Mouse (Mus musculus): Measurements from ENCODE around the gene Rae1.

Rae1 gene

GRCm38 (mm10) chr2:173027169-173027823, 27.4 kb downstream of the Rae1 start:
- DNase-seq (ENCODE audit: low read depth, low spot score), result no peak

GRCm38 (mm10) chr2:173027824-173028495, 28.0 kb downstream of the Rae1 start:
- no peak for DNase-seq (ENCODE audit: low read depth, low spot score)

- no peak for DNase-seq (ENCODE audit: low read depth, low spot score)
Observed at GRCm38 (mm10) chr2:173028508-173029031, 28.7 kb downstream of the Rae1 start.

DNA sequence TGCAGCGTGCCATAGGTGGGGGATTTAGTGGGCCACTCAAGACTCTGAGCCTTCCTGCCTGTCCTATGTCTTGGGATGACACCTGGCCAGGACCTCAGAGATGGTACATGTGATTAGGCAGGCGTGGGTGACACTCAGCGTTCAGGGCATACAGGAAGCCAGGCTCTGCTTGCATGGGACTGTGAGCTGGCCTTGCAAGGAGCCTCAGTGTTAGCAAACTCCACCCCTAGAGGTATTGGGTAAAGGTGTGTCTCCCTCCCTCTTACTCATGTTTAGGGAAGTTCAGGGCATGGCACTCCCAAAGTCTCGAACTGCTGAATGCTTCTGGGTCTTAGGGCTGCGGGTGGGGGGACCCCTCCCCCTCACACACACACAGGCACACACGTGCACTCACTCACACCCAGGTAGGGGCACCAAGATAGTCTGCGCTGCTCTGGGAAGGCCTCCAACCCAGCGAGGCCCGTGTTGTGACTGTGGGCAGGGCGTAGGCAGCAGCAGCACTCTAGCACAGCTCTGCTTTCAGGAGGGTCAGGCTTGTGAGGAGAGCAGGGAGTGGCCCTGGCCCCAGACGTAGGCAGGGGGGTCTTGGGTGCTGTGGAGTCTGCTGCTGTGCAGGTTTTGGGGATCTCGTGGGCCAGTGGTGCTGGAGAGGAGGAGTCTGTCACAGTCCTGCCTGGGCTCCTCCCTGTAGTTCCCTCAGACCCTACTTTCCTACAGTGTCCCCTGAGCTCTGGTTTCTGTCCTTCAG, 30.8 kb downstream of the Rae1 start:
- no peak for DNase-seq (ENCODE audit: low read depth, low spot score)

GRCm38 (mm10) chr2:173033531-173033930, 33.6 kb downstream of the Rae1 start:
- no peak for DNase-seq (ENCODE audit: low read depth, low spot score)

DNA sequence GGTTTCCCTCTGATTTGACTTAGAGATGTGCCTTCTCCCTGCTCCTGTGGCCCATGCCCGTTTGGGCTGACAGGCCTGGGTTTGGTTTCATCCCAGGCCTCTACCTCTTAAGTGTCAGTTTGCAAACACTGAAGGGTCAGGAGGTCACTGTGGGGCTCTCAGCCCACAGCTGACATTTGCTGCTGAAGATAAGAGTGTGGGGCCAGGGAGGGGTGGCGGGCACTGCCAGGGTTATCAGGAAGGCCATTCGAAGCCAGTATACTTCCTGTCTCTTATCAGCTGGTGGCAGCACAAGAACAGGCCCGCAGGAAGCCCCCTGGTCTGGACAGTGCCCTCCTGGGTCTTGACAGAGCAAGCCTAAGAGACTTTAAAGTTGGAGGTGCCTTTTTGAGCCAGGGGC, 35.1 kb downstream of the Rae1 start:
- DNase-seq (ENCODE audit: low read depth, low spot score), result peak; percentile 79

- no peak for DNase-seq (ENCODE audit: low read depth, low spot score)
Observed at GRCm38 (mm10) chr2:173035653-173036052, 35.7 kb downstream of the Rae1 start.

DNA sequence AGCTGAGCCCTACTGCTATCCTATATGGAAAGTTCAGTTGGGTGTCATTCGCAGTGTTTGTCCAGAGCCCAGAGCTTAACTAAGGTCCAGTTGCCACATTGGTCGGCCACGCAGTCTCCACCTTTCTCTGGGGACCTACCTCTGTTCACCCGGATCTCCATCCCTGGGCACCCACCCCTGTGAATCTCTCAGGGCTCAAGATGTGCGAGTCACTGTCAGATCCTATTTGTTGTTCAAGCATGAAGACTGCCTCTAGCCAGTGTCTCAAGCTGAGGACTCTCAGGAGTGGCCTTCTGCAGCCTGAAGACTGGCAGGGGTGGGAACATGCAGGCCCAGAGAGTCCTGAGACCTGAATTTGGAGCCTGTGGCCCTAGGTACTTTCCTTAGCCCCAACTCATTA, 36.1 kb downstream of the Rae1 start:
- no peak for DNase-seq (ENCODE audit: low read depth, low spot score)

DNA sequence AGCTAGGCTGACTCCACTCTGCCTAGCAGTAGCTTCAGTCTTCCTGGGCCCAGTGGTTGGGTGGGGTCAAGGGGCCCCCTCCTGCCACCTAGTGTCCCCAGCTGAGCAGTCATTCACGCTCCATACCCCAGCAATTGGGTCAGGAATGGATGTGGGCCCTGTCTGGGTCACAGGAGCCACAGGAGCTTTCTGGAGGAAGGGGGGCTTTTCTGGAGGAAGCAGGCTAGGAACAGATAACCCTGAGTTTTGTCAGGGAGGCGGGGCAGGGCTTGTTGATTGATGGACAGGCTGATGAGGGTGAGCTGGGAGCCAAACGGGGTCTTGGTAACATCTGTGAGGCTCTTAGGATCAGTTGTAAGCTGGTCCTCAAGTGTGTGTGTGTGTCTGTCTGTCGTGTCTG, 36.7 kb downstream of the Rae1 start:
- no peak for DNase-seq (ENCODE audit: low read depth, low spot score)

GRCm38 (mm10) chr2:173037347-173037746, 37.4 kb downstream of the Rae1 start:
- DNase-seq (ENCODE audit: low read depth, low spot score), result no peak

DNA sequence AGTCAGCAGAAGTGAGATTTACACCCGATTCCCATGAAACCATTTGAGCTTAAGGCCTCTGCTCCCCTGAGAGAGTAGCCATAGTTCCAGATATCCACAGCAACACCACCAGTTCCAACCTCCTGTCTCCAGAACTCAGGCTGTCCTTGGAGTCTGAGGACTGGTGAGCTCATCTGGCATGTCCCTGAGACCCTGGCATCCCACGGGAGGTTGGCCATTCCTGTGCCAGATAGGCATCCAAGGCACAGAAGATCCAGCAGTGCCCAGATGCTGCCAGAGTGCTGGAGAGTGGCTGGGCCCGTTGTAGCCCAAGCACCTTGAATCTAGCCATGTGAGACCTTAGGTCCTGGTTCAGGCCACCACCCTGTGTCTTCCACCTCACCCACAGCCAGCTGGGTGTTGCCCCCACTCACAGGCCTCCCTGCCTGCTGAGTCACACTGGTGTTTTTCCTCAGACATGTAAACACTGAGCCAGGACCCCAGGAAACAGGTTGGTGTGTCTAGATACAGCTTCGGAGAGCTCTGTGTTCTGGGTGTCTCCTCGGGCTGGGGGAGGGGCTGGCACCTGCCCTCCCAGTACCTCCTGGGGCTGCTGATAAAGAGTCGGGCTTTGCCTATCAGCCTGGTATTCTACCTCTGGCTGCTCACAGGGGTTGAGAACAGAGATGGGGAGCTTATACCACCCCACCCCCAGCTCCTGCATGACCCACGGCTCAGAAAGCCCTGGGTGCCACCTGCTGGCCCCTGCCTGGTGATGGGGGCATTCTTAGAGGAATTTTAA, 38.1 kb downstream of the Rae1 start:
- peak; percentile 92 for DNase-seq (ENCODE audit: low read depth, low spot score)

DNA sequence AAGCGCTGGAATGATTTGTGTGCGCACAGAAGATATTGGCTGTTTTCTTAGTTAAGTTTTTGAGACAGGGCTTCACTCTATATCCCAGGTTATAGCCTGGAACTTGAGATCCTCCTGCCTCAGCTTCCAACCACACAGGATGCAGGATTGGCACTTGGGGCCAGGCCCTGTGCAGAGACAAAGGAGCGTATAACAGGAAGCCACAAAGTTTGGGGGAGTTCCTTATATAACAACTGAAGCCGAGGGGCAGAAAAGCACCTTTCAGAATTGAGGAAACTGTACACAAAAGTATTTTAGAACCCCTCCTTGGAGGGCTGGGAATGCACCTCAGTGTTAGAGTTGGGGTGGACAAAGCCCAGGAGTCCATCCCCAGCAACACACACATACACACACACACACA, 39.1 kb downstream of the Rae1 start:
- DNase-seq (ENCODE audit: low read depth, low spot score), result no peak

DNA sequence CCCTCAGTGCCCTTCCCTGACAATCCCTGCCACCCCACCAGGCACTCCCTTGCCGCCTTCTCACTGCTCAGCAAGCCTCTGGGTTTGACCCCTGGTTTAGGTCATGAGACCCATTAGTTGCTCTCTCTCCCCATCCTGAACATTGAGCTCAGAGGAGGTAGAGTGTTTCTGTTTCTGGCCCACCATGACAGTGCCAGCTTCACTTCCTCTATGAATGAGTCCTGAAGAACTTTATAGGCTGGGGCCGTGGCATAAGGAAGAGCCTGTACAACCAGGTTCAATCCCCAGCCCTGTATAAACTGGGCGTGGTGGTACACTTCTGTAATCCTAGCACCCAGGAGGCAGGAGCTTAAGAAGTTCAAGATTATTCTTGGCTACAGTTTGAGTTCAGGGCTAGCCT, 40.9 kb downstream of the Rae1 start:
- no peak for DNase-seq (ENCODE audit: low read depth, low spot score)

GRCm38 (mm10) chr2:173041242-173041641, 41.3 kb downstream of the Rae1 start:
- no peak for DNase-seq (ENCODE audit: low read depth, low spot score)

GRCm38 (mm10) chr2:173041893-173042292, 42.0 kb downstream of the Rae1 start:
- no peak for DNase-seq (ENCODE audit: low read depth, low spot score)

DNA sequence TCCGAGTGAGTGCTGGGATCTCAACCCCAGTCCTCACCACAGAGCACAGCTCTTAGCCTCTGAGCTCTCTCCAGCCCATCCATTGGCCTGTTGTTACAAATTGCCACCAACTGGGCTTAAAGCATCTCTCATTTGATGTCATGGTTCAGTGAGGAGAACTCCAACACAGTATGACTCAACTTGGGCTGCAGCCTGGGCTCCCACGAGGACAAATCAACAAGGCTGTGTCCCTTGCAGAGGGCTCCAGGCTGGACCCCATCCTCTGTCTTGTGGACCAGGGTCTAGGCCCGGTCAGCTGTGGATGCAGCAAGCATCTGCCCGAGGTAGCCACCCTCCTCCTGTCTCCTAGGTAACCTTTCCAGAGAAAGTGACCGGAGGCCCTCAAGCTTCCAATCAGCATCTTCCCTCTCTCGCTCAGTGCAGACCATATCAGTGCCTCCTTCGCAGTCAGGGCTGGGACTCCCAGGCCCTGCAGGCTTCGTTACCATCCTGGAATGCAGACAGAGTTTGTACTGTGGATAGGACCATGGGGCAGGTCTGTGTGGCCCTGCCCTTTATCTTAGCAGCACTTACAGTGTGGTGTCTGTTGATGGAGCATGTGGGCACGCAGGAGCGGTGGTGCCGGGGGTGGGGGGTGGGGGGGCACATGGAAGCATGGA, 42.7 kb downstream of the Rae1 start:
- DNase-seq (ENCODE audit: low read depth, low spot score), result no peak

DNA sequence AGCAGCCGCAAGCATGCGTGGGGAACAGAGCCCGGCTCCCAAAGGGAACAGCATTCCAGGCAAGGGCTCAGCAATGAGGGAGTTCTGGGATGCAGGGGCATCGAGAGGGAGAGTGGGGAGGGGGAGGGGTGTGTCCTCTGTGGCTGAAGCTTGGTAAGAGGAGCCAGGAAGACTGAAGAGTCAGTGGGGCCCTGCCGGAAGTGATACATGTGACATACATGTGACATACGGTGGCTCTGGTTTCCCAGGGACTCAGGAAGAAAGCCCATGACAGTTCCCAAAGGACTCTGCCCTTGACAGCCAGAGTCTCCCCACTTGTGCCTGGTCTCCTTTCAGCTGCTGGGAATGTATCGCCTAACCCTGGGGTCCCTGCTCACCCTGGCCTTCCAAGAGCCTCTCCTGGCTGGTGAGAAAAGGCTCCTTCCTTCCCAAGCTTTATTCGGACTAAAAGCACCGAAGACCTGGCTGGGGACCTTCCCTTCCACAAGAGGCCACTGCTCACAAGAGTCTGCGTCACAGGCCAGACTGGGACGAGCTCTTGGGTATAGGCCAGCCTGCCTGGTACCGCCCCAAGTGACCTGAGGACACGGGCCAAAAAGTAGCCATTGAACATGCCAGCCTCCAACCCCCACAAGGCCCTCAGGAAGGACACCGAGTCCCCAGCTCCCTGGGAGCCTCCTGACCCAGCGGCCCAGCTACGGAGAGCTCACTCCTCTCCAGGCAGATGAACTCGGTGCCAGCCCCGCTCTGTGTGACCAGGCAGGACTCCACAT, 44.5 kb downstream of the Rae1 start:
- DNase-seq (ENCODE audit: low read depth, low spot score), result no peak

GRCm38 (mm10) chr2:173046582-173047297, 46.8 kb downstream of the Rae1 start:
- no peak for DNase-seq (ENCODE audit: low read depth, low spot score)

DNA sequence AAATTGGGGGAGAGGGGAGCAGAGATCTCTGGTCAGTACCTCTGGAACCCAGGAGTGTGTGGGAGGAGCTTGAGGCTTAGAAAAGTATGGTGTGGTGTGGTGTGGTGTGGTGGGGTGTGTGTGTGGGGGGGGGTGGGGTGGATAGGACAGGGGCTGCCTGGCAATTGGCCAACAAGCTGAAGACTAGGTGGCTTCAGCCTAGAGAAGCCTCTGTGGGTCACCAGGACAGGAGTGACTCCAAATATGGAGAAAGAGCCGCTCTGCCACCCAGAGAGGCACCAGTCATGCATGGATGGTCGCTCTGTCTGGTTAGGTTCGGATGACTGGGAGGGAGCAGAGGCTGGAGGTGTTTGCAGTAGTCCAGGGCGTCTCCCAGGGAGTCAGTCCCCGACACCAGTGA, 47.6 kb downstream of the Rae1 start:
- DNase-seq (ENCODE audit: low read depth, low spot score), result no peak
